Mouse (Mus musculus): Measurements from ENCODE around the gene Nav1.

The Nav1 gene

GRCm38 (mm10) chr1:135544504-135545146, 62.5 kb downstream of the Nav1 start:
- peak; percentile 88 for DNase-seq

GRCm38 (mm10) chr1:135542841-135543810, 64.0 kb downstream of the Nav1 start:
- DNase-seq: no peak

- no peak for DNase-seq
These were observed 65.0 kb downstream of the Nav1 start for GRCm38 (mm10) chr1:135542080-135542479.

GRCm38 (mm10) chr1:135540270-135540669, 66.8 kb downstream of the Nav1 start:
- peak; percentile 89 for DNase-seq

- DNase-seq: no peak
These were observed 68.4 kb downstream of the Nav1 start for GRCm38 (mm10) chr1:135538441-135539265.

GRCm38 (mm10) chr1:135536822-135537221, 70.3 kb downstream of the Nav1 start:
- DNase-seq: no peak

- DNase-seq: no peak
These were observed 70.8 kb downstream of the Nav1 start for GRCm38 (mm10) chr1:135536326-135536725.

GRCm38 (mm10) chr1:135535256-135535655, 71.8 kb downstream of the Nav1 start:
- DNase-seq: no peak

GRCm38 (mm10) chr1:135534782-135535181, 72.3 kb downstream of the Nav1 start:
- DNase-seq: no peak

- no peak for DNase-seq
These were observed 73.0 kb downstream of the Nav1 start for GRCm38 (mm10) chr1:135534070-135534469.

GRCm38 (mm10) chr1:135532383-135532782, 74.7 kb downstream of the Nav1 start:
- no peak for DNase-seq

- DNase-seq: no peak
These were observed 75.1 kb downstream of the Nav1 start for GRCm38 (mm10) chr1:135531981-135532380.

GRCm38 (mm10) chr1:135531081-135531480, 76.0 kb downstream of the Nav1 start:
- no peak for DNase-seq

- DNase-seq: no peak
These were observed 82.6 kb downstream of the Nav1 start for GRCm38 (mm10) chr1:135524518-135524860.

GRCm38 (mm10) chr1:135523780-135524517, 83.1 kb downstream of the Nav1 start:
- no peak for DNase-seq

GRCm38 (mm10) chr1:135523344-135523743, 83.8 kb downstream of the Nav1 start:
- no peak for DNase-seq

- DNase-seq: no peak
These were observed 86.4 kb downstream of the Nav1 start for GRCm38 (mm10) chr1:135520550-135521168.

- peak; percentile 33 for DNase-seq
These were observed 88.4 kb downstream of the Nav1 start for GRCm38 (mm10) chr1:135518661-135519060.

GRCm38 (mm10) chr1:135517469-135517868, 89.6 kb downstream of the Nav1 start:
- no peak for DNase-seq

- no peak for DNase-seq
These were observed 90.4 kb downstream of the Nav1 start for GRCm38 (mm10) chr1:135516511-135517305.

- no peak for DNase-seq
These were observed 91.4 kb downstream of the Nav1 start for GRCm38 (mm10) chr1:135515633-135516238.
